Mouse (Mus musculus) testis, postnatal 10 days (tissue): Measurements from ENCODE around the gene Sars.
A peak's percentile ranks its signal among the peaks of the same experiment; 100 is the strongest.

Experiments
- DNase-seq: peaks from one replicate; pipeline ENCODE4 v3.0.0; 2021; ENCODE audit warnings: low spot score

Gene Sars

DNA sequence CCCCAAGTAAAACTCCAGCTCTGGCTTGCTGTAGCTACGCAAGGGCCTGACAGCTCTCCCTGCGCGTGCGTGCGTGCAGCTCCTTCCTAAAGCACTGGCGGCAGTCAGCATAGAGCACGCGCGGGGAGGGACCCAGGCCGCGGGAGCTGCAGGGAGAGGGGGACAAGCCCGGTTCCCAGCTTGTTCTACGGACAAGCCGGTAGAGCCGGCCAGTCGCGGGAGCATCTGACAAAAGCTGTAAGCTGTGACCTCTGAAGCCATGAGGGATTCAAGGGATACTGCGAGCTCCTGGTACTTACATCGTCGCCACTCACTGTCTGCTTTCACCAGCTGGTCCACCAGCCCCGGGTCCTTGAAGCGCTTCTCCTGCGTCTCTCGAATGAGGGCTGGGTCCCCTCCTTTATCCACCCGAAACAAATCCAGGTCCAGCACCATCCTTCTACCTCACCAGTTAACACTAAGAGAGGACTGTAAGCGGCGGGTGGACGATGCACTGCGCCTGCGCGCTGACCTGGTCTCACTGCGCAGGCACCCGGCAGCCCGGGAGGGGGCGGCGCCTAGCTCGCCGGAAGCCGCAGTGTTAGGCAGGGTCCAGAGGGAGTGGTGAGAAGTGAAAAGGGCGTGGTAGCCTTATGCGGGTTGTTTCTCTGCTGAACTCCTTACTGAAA, at the start of gene Sars:
Sars (minus strand) TSS at position 512 of the 668 bp plus-strand sequence.
- DNase-seq, result peak; percentile 95

- DNase-seq, result no peak
Observed at GRCm38 (mm10) chr3:108489968-108490367, 45.0 kb upstream of the Sars start.

- no peak for DNase-seq
Observed at GRCm38 (mm10) chr3:108484749-108485148, 39.7 kb upstream of the Sars start.

- DNase-seq, result no peak
Observed at GRCm38 (mm10) chr3:108478800-108479199, 33.8 kb upstream of the Sars start.

DNA sequence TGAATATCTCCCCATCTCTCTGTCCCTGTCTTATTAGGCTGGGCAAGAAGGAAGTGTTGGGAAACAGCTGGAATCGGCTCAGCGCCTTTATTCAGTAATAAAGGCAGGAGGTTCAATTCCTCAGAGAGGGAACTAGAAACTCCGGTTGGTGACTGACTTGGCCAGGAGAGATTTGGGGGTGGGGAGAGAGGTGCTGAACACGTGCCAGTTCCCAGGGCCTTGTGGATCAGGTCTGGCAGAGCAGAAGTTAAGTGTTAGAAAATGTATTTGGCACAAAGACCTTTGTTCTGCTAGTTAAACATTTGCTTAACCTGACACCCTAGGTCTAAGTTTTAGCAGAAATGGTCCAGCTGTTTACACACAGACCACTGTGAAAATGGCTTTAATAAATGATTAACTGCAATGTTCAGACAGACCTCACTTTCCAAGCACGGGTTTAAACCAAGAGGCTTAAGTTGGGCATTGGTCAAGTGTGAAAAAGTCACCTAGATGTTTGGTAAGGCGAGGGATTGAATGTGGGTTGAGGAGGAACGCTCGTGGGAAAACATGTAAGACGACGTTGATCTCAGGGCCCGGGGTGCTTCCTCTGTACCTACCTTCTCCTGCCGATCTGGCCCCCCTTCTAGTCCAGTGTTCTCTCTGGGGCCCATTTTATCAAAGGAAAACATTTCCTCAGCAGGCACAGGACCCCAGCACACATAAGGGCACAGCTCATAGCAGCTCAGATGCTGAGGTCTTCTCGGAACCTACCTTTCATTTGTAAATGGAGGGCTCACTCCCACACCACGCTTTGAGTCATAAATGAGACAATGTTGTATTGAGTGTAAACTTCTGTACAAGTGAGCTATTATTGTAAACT, 32.0 kb upstream of the Sars start:
- no peak for DNase-seq

DNA sequence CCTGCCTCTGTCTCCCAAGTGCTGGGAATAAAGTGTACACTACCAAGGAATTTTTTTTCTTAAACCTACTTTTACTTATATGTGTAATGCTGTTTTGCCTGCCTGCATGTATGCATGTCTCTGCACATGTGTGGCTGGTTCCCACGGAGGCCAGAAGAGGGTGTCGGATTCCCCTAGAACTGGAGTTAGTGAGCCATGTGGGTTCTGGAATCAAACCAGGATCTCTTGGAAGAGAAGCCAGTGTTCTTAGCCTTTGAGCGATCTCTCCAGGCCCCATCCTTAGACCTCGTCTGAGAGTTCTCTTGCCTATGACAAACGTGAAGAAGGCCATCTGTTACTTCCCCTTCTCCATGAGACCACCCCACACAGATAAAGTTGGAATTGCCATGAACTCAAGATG, 30.5 kb upstream of the Sars start:
- DNase-seq, result no peak

- no peak for DNase-seq
Observed at GRCm38 (mm10) chr3:108474969-108475368, 30.0 kb upstream of the Sars start.

DNA sequence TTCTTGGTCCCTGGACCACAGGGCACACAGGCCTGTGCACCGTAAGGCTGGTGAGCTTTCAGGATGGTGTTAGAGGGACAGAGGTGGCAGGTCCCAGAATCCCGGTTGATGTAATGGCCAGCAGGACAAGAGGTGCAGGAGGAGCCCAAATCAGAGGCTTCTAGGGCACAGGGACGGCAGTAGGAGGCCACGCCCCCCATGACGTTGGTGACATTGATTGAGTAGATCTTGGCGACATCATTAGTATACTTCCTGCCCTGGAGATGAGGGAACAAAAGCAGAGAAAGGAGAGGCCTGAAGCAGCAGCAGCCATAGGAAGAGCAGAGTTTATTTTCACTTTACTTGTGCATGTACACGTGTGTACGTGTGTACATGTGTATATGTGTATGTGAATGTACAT, 22.8 kb upstream of the Sars start:
- no peak for DNase-seq

DNA sequence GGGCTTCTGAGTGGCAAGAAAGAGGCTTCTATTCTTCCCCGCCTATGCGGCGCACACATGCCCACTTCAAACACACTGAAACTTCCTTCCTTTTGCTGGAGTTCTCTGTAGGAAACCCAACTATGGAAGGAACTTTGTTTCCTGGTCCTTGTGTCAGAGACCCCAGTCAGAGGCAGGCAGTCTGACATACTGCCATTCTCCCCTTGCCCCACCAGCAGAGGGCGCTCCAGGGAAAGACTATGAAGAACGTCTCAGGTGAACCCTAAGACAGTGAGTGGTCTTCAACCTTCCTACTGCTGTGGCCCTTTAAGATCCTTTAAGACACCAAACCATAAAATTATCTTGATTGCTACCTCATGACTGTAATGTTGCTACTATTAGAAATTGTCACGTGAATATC, 21.4 kb upstream of the Sars start:
- peak; percentile 68 for DNase-seq

GRCm38 (mm10) chr3:108458866-108459265, 13.9 kb upstream of the Sars start:
- no peak for DNase-seq

GRCm38 (mm10) chr3:108458380-108458779, 13.4 kb upstream of the Sars start:
- no peak for DNase-seq

- DNase-seq, result no peak
Observed at GRCm38 (mm10) chr3:108454172-108454571, 9.2 kb upstream of the Sars start.

DNA sequence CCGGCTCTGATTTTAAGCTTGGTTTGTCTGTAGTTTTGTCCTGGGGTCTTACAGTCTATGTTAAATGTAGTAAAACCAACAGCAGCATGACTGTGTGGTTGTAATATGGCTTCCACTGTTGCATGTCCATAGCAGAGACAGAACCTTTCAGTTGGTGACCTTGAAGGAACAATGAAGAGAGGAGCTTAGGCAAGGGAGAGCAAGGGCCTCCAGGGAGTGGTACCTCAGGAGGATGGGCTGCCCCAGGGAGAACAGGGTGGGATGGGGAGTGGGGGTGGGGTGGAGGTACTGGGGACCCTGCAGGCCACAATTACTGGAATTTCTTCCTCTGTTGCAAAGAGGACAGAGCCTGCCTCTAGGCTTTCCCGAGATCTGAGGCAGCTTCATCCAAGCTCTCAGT, 7.0 kb upstream of the Sars start:
- DNase-seq, result no peak

- no peak for DNase-seq
Observed at GRCm38 (mm10) chr3:108445366-108445705, 327 bp upstream of the Sars start.

GRCm38 (mm10) chr3:108444029-108444428, 980 bp downstream of the Sars start:
- DNase-seq, result no peak

DNA sequence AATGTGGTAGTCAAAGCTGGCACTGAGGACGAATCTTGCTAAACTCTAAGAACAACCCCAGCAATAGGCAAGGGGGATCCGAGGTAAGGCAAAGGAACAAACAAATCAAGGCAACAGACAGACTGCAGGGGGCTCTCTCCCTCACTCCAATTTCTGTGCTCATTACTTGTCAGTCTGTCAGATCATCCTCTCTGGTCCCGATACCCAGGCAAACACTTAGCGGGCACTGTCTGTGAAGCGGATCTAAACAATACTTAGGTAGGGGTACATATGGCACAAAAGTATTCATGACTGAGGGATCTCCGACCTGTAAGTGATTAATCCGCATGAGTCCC, 8.7 kb downstream of the Sars start:
- no peak for DNase-seq

DNA sequence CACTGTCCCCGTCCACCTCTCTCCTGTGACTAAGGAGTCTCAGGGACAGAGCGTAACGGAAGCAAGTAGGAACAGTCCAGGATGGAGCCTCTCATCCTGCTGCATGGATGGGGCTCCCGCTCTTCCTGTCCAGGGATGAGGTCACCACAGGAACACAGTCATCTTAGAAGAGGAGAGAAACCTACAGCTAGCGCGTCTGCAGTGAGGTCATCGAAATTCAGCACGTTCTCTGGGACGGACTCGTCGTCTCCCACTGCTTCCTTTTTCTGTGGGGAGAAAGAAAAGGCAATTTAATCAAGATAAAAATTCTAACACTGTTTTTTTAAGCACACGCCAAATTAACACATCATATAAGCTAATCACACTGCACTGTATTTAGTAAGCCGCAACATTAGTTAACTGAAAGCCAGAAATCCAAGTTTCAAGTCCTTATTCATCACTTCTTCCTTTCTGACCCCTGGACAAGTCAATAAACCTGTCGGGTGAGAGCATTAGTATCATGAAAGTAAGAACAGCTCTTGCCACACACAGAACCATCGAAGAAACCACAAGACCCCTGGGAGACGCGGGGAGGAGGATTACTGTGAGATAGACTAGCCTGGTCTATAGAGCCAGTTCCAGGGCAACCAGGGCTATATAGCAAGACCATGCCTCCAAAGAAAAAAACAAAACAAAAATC, 9.2 kb downstream of the Sars start:
- no peak for DNase-seq

DNA sequence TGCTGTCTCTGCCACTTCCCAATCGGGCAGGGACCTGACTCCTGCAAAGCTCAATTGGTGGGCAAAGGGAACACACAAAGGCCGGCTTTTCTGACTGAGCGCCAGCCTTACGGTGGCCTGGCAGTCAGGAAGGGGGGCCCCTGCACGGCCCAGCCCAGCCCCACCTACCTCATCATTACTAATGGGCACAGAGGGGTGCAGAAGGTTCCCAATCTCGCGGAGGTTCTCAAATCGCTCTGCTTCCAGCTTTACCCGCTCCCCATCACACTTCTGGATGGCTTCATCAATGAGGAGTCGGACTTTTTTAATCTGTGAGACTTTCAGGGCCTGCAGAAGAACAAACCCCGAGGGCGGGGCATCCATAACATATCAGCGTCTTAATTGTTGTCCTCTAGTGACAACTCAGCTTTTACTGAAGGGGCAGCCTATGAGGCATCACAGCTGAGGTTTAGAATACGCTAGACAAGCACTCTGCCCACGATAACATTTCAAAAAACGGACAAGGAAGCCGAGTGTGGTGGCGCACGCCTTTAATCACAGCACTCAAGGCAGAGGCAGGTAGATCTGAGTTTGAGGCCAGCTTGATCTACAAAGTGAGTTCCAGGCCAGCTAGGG, 11.0 kb downstream of the Sars start:
- no peak for DNase-seq

GRCm38 (mm10) chr3:108433188-108433880, 11.7 kb downstream of the Sars start:
- DNase-seq, result no peak

GRCm38 (mm10) chr3:108432542-108433187, 12.3 kb downstream of the Sars start:
- no peak for DNase-seq

- DNase-seq, result no peak
Observed at GRCm38 (mm10) chr3:108425624-108426018, 19.4 kb downstream of the Sars start.
